Mouse (Mus musculus): ENCODE data around the gene Lrig1.

Gene Lrig1

DNA sequence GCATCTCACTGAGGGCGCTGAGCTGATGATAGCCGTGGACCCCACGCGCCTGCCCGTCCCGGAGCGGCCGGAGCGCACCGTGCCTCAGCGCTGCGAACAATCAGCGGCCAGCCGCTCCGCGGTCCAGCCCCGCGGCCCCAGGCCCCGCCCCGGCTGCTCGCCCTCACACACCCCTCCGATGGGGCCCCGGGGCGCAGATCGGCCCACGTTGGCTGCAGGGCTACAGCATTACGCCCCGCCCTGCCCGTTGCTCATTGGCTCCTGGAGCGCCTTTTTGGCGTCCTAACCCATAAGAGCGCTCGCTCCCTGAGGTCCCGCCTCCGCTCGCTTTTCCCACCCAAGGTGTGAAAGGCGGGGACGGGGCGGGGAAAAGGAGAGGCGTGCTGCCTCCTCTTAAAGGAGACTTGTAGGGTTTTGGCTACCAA lies at the start of gene Lrig1:
Gene Lrig1, minus strand, starts transcription at position 92 of the 425 bp plus-strand sequence.
- peak; percentile 98 for DNase-seq

DNA sequence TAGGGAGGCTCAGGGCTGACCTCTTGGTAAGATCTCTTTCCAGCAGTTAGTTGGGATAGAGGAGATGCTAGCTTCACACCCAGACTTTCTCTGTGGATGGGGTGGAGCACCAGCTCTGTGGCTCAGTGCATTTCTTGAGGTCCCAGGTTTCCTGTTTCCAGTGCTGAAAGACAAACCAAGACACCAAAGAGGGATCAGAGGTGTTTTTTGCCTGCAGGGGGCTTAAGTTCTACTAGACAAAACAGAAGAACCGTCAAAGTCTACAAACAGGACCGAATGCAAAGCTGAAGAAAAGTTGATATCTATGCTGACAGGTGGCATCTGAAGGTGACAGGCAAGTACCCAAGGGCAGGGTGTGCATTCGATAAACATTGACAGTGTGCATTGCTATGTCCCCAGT lies 49.7 kb upstream of the Lrig1 start:
- no peak for DNase-seq

GRCm38 (mm10) chr6:94748361-94748760 lies 48.4 kb upstream of the Lrig1 start:
- no peak for DNase-seq

DNA sequence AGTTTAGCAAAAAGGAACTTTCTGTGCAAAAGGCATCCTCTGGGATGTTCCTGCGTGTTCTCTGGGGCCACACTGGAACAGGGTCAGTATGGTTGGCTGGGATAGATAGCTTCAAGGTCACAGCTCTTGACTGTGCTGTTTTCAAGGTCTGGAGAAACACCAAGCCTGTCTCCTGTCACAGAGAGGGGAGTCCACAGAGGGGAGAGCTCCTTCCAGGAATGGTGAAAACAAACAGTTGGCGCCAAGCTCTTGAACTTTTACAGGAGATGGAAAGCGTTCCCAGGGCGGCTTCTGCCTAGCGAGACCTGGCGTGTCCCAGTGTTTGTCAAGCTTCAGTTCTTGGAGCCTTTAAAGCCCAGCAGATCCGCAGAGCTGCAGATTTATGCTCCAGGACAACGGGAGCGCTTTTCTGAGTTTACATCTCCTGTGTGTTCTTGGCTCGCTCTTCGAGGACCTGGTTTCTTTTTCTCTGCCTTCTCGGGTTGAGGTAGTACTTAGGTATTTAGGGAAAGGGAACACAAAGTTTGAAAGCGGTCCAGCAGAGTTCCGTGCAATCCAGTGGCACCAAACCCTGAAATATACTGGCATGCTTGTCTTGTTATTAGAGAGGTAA lies 40.3 kb upstream of the Lrig1 start:
- DNase-seq: no peak

- no peak for DNase-seq
These were observed 38.7 kb upstream of the Lrig1 start for GRCm38 (mm10) chr6:94738647-94739046.

DNA sequence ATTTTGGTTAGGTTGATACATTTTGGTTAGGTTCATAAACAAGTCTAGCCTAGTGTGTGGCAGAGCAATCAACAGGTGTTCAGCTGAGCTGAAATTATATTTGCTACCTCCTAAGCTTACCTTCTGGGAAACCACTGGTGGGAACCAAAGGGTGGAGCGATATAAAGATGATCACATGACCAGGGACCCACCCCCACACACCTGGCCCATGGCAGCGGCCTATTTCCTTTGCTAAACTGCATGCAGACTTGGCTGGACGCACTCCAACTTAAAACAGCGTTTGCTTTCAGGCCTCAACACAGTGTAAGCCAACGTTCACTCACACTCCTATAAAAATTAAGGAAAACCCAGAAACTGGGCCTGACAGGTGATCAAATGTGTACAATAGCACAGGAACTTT lies 33.9 kb upstream of the Lrig1 start:
- DNase-seq: no peak

GRCm38 (mm10) chr6:94729847-94730246 lies 29.9 kb upstream of the Lrig1 start:
- no peak for DNase-seq

- no peak for DNase-seq
These were observed 29.2 kb upstream of the Lrig1 start for GRCm38 (mm10) chr6:94729132-94729531.

DNA sequence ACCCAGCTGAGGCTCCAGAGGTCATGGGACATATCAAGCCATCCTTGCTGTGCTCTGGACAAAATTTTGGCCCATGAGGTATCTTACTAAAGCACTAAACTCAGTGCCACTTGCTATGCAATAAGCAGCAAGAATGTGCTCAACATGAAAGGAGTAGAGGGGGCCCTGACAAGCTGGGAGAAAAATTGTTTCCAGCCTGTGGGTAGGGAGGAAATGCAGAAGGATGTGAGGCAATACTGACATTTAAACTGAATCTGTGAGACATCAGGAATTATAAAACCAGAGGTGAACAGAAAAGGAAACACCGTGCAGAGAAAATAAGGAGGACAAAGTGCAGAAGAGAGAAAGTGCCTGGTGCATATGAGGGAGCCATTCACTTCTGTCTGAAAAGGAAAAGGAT lies 24.7 kb upstream of the Lrig1 start:
- DNase-seq: no peak

DNA sequence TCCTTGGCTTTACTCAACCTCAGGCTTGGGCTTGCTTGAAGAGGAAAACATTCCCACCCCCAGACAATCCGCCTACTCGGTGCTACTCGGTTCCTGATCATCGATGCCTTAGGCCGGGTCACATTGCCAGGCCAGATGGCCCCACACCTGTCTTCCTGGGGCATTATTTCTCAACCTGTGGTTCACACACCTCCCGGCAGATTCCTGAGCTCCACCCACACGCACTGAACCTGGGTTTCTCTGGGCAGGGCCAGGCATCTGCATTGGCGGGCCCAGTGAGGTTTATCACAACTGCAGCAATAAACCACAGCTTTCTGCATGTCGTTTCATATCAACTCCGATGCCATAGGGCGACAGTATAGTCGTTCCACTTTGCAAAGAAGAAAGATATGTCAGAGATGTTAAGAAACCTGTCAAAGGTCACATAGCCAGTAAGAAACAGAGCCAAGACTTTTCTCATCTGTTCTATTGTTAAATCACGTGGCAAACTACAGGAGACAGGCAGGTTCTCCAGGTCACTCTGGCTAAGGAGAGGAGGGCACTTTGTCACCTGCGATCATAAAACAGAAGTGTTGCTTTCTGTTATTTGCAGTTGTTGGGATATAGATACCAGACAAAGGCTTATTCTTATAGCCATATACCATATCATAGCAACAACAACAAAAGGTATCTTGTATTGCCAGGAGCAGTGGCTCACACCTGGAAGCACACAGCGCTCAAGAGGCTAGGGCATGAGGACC lies 18.8 kb upstream of the Lrig1 start:
- no peak for DNase-seq

- DNase-seq: peak; percentile 19
These were observed 17.9 kb upstream of the Lrig1 start for GRCm38 (mm10) chr6:94717705-94718489.

- DNase-seq: no peak
These were observed 15.6 kb upstream of the Lrig1 start for GRCm38 (mm10) chr6:94715645-94715940.

DNA sequence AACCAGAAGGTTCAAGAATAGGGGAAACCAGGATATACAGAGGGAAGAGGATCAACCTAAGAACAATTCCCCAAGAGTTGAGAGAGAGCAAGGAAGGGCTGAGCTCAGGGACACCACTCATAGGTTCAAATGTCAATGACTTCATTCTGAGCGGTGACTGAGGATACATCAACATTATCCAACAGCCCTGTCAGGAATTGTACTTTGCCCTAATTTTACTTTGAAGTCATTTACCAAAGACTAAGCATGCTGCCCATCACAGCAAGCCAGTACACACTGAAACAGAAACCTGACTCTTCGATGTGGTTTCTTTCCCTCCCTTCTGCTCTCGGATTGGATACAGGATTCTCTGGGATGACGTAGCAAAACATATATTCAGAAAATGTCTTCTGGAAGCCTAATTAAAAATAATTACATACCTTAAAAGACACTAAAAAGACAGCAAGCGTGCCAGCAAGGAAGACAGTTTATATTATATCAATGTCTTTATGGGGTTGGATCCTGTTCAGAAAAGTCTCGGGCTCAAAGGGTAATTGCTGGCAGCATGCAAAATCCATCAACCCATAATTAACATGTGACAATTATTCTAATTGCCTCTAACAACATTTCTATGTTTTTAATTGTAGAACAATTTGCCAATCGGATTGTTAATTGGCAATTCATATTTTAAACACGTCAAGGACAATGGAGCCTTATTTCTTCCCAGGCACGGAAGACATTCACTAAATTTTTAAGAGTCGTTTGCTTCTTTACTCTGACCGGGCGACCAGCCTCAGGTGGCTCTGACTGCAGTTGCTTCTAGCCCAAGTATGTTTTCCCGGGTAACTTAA lies 15.1 kb upstream of the Lrig1 start:
- DNase-seq: no peak

DNA sequence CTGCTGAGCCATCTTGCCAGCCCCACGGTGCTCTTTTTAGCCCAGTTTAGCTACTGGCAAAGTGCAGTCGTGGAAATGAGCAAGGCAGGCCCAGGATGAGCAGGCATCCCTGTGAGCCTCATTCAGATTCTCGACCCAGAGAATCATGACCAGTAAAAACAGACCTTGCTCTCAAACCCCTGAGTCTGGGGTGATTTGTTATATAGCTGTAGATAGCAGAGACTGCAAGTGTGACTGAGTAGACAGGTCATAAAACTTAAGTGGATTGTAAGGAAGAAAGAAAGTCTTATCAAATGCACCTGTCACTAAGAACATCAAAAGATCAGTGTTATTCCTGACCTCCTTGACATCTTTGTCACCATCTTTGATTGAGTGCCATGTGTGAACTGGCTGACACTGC lies 9.9 kb upstream of the Lrig1 start:
- no peak for DNase-seq

DNA sequence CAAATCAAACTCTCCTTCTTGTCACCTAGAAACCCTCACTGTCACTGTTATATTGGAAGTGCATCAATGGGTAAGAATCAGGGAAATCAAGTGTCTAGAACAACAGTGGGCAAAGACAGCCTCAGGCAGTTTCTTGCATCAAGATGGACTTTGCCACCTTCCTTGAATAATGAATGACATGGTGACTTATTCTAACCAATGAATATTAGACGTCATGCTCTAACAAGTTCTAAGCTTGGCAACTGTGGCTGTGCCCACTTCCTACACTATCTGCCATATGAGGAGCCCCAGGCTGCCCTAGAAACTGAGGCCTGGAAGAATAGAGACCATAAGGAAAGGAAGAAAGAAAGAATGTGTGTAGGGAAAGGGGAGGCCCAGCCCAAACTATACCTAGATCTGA lies 9.2 kb upstream of the Lrig1 start:
- no peak for DNase-seq

DNA sequence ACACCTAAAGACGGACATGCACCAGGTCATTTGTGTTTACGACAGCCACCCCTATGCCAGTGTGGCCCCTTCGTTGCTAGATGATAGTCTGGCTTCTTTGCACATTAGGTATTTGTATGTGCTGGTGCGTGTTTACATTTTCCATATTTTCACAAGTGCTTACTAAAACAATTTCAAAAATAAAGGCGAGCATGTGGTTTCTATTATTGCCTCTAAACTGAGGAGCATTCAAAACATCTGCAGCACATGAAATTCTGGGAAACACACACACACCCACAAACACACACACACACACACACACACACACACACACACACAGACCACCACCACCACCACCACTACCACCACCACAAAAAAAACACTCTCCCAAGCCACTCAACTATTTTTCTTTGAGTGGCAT lies 7.3 kb upstream of the Lrig1 start:
- no peak for DNase-seq

DNA sequence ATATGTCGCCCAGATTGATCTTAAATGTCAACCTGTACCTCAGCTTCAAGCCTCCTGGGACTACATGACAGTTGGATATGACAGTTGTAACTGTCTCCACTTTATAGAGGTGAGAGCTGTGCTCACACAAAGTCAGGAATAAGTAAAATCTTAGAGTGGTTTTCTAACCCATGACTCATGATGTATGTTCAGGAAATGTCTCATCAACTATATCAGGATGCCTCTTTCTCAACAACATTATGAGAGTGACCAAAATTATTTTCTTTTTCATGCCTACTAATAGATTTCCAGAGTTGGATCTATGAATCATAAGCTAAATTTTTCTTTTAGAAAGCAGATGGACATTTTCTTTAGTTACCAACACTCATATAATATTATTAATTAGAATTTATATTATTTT lies 6.0 kb upstream of the Lrig1 start:
- no peak for DNase-seq

- peak; percentile 18 for DNase-seq
These were observed 3.0 kb upstream of the Lrig1 start for GRCm38 (mm10) chr6:94702993-94703392.

DNA sequence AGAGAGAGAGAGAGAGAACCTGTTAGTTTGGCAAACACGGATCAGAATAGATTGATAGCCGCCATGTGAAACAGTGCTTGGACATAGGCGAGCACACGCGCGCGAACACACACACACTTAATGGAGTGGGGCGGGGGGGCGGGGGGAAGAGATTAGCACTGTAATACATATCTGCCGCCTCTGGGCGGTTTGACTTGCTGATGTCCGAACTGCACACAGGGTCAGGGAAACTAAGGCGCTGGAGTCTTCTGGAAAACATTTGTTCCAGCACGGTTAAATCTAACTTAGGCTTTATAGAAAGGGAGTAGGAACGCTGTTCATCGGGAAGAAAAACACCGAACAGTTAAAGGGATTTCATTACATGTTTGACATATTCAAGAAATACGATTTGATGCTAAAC lies 1.1 kb upstream of the Lrig1 start:
- no peak for DNase-seq

GRCm38 (mm10) chr6:94700612-94701011 lies 654 bp upstream of the Lrig1 start:
- peak; percentile 80 for DNase-seq

GRCm38 (mm10) chr6:94699173-94699987 lies 578 bp downstream of the Lrig1 start:
- DNase-seq: peak; percentile 60

GRCm38 (mm10) chr6:94698509-94699172 lies 1.3 kb downstream of the Lrig1 start:
- peak; percentile 47 for DNase-seq
